Mouse (Mus musculus) ES-E14 (cell line): ENCODE measurements around the gene Trim17. TPM values are rescaled to one million over a fixed set of nuclear protein-coding genes. Genes with fewer than 3 reads are reported as not detected.

Experiments used
- DNase-seq: peaks from one replicate; pipeline ENCODE4 v3.0.0-alpha.2; 2013; ENCODE audit warnings: low read depth, low spot score
- H3K27ac ChIP-seq: 2 replicates; pipeline ENCODE4 v1.5.1; 2012; ENCODE audit warnings: low read depth, mild to moderate bottlenecking, low read length, moderate library complexity, mixed read lengths; ENCODE audit not compliant: poor library complexity, insufficient read depth, severe bottlenecking
- H3K36me3 ChIP-seq: 2 replicates; pipeline ENCODE4 v1.6.1; 2012; ENCODE audit warnings: mild to moderate bottlenecking, low read length, moderate library complexity, mixed read lengths; ENCODE audit not compliant: control insufficient read depth, poor library complexity, insufficient read depth, severe bottlenecking
- H3K4me1 ChIP-seq, 2 experiments: fragments of 150-350 bp in 1 of 2; sonication (generic) in 1 of 2; 2 replicates each; pipeline ENCODE4 v1.6.1; 2012; ENCODE audit warnings: low read length in 2 of 2, mild to moderate bottlenecking in 1 of 2, mixed read lengths in 1 of 2; ENCODE audit not compliant: control insufficient read depth in 2 of 2, insufficient read depth in 2 of 2, poor library complexity in 1 of 2
- H3K4me3 ChIP-seq, 2 experiments: fragments of 150-350 bp in 1 of 2; sonication (generic) in 1 of 2; 2 replicates each; pipeline ENCODE4 v1.5.1; 2012; ENCODE audit warnings: low read length in 2 of 2, low read depth in 1 of 2, mild to moderate bottlenecking in 1 of 2, mixed read lengths in 1 of 2; ENCODE audit not compliant: insufficient read depth in 1 of 2, poor library complexity in 1 of 2, severe bottlenecking in 1 of 2
- H3K9ac ChIP-seq: 2 replicates; pipeline ENCODE4 v1.6.1; 2012; ENCODE audit warnings: low read depth, mild to moderate bottlenecking, low read length, mixed read lengths; ENCODE audit not compliant: poor library complexity, insufficient read depth, severe bottlenecking
- H3K9me3 ChIP-seq: fragments of 150-350 bp; sonication (generic); 2 replicates; pipeline ENCODE4 v1.6.1; 2012; ENCODE audit warnings: low read depth, mild to moderate bottlenecking, low read length; ENCODE audit not compliant: control insufficient read depth, insufficient read depth
- CHD2 ChIP-seq: IDR thresholded peaks from 2 replicates; pipeline ENCODE4 v1.6.1; 2014; ENCODE audit warnings: mild to moderate bottlenecking, low read depth, low read length, inconsistent platforms
- HCFC1 ChIP-seq: IDR thresholded peaks from 2 replicates; pipeline ENCODE4 v1.6.1; 2012; ENCODE audit warnings: low read length, inconsistent platforms, borderline replicate concordance; ENCODE audit not compliant: insufficient read depth
- MAFK ChIP-seq: IDR thresholded peaks from 2 replicates; pipeline ENCODE4 v1.6.1; 2014; ENCODE audit warnings: mild to moderate bottlenecking, low read depth, low read length, inconsistent platforms; ENCODE audit not compliant: insufficient read depth
- ZC3H11A ChIP-seq: IDR thresholded peaks from 2 replicates; pipeline ENCODE4 v1.6.1; 2012; ENCODE audit warnings: low read depth, mild to moderate bottlenecking, inconsistent platforms, low read length, borderline replicate concordance
- ZNF384 ChIP-seq: IDR thresholded peaks from 2 replicates; pipeline ENCODE4 v1.6.1; 2012; ENCODE audit warnings: low read depth, low read length, inconsistent platforms
- in situ Hi-C, 2 experiments: fragments of 600-800 bp; cut with MboI; formaldehyde crosslinking; loops; one replicate each; pipeline ENCODE4 v1.15.1; 2025; ENCODE audit warnings: low sequenced_read_pairs in 2 of 2, inconsistent platforms in 1 of 2; ENCODE audit not compliant: unreplicated experiment in 2 of 2
- total RNA-seq: library from RNA; depleted of rRNA; stranded (reverse); fragments of 300-350 nt; gene quantifications from 2 replicates; pipeline ENCODE4 v1.2.3, GENCODE M21; 2012

The Trim17 gene
- total RNA-seq, 1 experiment = 0.40 TPM

DNA sequence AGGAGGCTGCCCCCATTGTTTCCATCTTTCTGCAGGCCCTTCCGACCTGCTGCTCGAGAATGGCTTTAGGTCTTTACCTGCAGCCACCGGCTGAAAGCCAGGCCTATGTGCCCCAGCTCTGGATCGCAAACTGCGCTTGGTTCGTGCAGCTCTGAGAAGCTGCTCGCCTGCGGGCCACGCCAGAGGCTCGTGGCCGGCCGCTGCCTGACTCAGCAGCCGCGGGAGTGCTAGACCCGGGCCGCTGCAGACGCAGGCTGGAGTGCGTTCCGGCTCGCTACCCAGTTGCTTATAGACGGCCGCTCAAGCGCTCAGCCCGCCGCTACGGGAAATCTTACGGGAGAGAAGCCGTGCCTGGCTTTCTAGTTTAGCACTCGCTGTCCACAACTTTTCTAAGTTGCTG lies 22.7 kb downstream of the Trim17 start:
- in situ Hi-C loops = no loop called here
- Histone ChIP-seq H3K36me3 (peaks cover 6% of the 10 kb centered on the region), H3K4me3 (peak overlapping the region; percentile 81 to 95), H3K9ac (peak overlapping the region; percentile 84), H3K9me3 (no peaks in the 10 kb centered on the region), H3K27ac (no peak overlapping the region), H3K4me1 (peaks cover 3 to 13% of the 10 kb centered on the region in 2 experiments; a peak in 3 of 4 replicates)
- no peak for DNase-seq
- no peak for TF ChIP-seq CHD2
- TF ChIP-seq ZC3H11A = no peak
- TF ChIP-seq ZNF384 = no peak
- no peak for TF ChIP-seq HCFC1
- TF ChIP-seq MAFK = no peak

DNA sequence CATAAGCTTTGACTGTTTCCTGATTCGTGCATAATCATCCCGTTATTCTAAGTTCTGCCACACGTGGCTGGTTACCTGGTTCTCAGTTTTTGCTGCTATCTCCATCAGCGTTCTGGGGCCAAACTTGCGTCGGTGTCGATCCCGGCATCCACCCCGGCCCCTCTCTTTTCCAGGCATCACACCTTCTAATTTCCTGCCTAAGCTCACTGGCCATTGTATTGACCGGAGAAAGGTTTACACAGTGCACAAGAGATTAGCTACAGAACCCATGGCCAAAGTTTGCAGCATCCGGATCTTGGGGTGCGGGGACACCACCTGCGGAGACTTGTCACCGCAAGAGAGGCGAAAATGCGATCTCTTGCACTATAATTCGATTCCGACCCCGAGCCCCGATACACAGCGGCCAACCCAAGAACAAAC lies 23.1 kb downstream of the Trim17 start:
- Histone ChIP-seq H3K4me3 (peak overlapping the region; percentile 81 to 95), H3K36me3 (peaks cover 10% of the 10 kb centered on the region), H3K4me1 (peaks cover 3 to 13% of the 10 kb centered on the region in 2 experiments; a peak in 3 of 4 replicates), H3K9ac (peak overlapping the region; percentile 84), H3K27ac (no peak overlapping the region), H3K9me3 (no peaks in the 10 kb centered on the region)
- no peak for DNase-seq
- TF ChIP-seq HCFC1 = no peak
- in situ Hi-C loops = no loop called here

DNA sequence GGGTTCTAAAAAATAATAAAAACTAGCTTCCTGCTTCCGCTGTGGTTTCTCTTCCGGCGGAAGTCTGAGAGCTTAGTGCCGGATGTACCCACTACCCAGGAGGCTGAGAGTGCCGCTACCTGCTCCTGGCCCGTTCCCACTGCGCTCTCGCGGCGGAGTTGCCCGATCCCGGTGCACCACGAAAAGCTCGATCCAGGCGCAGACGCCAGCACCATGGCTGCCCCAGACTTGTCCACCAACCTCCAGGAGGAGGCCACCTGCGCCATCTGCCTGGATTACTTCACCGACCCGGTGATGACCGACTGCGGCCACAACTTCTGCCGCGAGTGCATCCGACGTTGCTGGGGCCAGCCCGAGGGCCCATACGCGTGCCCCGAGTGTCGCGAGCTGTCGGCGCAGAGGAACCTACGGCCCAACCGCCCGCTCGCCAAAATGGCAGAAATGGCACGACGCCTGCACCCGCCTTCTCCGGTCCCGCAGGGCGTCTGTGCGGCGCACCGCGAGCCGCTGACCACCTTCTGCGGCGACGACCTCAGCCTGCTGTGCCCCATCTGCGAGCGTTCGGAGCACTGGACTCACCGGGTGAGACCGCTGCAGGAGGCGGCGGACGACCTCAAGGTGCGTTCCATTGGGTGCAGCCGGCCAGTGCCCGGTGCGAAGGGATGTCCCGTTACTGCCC lies 23.7 kb downstream of the Trim17 start, which contains the start of gene Trim11:
Gene Trim11 (plus strand): TSS at position 67 of the 679 bp plus-strand sequence.
- H3K9me3 ChIP-seq = no peaks in the 10 kb centered on the region
- peaks cover 3 to 13% of the 10 kb centered on the region in 2 experiments; a peak in 3 of 4 replicates for H3K4me1 ChIP-seq
- H3K4me3 ChIP-seq = peak within 1 kb of the TSS; percentile 81 to 95
- no peak for TF ChIP-seq MAFK
- 0 out of 2 replicates have a peak, but pooled peaks have one; percentile 17 for TF ChIP-seq ZNF384
- in situ Hi-C loops = no loop called here
- no peak within 1 kb of the TSS for H3K27ac ChIP-seq
- peak within 1 kb of the TSS; percentile 84 for H3K9ac ChIP-seq
- DNase-seq = no peak
- peaks cover 13% of the 10 kb centered on the region for H3K36me3 ChIP-seq

DNA sequence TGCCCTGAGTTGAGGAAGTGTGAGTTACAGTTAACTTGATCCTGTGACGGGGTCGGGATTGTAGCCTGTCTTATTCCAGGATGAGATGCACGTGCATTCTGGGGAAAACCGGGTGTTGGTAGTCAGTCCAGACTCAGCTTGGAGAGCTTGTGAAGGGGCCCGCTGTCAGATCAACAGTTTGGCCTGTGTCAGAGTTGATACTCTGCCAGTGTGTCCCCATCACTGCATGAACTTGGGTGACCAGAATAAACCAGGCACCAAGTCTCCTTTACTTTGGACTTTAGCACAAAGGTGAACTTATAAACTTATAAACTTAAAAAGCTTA lies 24.2 kb downstream of the Trim17 start:
- DNase-seq = no peak
- in situ Hi-C loops = no loop called here
- Histone ChIP-seq H3K36me3 (peaks cover 15% of the 10 kb centered on the region), H3K27ac (no peak overlapping the region), H3K4me1 (peaks cover 3 to 13% of the 10 kb centered on the region in 2 experiments; a peak in 3 of 4 replicates), H3K9me3 (no peaks in the 10 kb centered on the region), H3K4me3 (peak overlapping the region; percentile 81 to 95), H3K9ac (peak overlapping the region; percentile 84)
- no peak for TF ChIP-seq MAFK
- no peak for TF ChIP-seq CHD2
- no peak for TF ChIP-seq ZC3H11A
- no peak for TF ChIP-seq HCFC1
- TF ChIP-seq ZNF384 = no peak

DNA sequence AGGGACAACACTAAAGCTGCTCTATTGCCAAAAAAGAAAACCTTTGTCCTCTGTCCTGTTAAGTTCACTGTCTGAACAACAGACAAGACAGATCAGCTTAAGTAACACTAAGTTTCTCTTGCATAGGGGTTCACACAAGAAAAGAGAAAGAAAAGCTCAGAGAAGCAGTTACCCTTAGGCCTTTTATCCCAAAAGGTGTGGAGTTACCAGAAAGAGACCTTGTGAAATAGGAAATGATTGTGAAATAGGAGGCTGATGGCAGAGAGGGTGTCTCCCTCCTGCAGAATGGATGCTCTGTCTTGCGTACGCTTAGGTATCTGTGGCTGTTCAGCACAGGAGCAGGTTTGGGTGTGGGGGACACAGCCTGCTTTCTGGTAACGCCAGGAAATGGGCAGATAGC lies 24.7 kb downstream of the Trim17 start:
- peak overlapping the region; percentile 29; the same call in 1 of the 2 replicates for H3K27ac ChIP-seq
- H3K4me1 ChIP-seq = peaks cover 3 to 13% of the 10 kb centered on the region in 2 experiments; a peak in 3 of 4 replicates
- no peak for DNase-seq
- peaks cover 18% of the 10 kb centered on the region for H3K36me3 ChIP-seq
- peak overlapping the region; percentile 75 for H3K9ac ChIP-seq
- H3K9me3 ChIP-seq = no peaks in the 10 kb centered on the region
- TF ChIP-seq ZNF384 = no peak
- TF ChIP-seq HCFC1 = no peak
- no peak for TF ChIP-seq ZC3H11A
- no peak for TF ChIP-seq CHD2
- no peak for TF ChIP-seq MAFK
- H3K4me3 ChIP-seq = peak overlapping the region; percentile 81 to 95
- in situ Hi-C loops = no loop called here
